Mouse (Mus musculus): ENCODE data around the gene Dgcr2.

DNA sequence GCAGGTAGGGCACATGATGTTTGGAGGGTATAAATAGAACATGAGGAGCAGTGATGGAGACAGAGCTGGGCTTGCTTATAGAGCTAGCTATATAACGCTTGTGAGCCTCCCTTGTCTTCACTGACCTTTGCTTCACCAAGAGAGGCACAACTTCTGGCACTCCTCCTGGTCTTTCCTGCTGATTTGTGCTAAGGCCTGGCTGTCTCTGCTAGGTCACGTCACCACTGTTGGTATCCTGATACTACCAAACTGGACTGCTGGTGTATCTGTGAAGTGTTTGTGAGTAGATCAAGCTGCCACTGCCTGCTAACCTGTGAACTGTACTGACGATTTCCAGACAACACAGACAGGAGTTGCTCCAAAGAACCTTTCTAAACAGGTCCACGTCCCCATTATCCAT lies 23.2 kb downstream of the Dgcr2 start:
- TF ChIP-seq HCFC1 (IDR thresholded peaks at IDR 0.05; ENCODE audit: borderline replicate concordance, insufficient read depth, low read length) = no peak
- no peak for TF ChIP-seq ZNF384 (IDR thresholded peaks at IDR 0.05; ENCODE audit: low read depth, low read length)
- no peak for TF ChIP-seq MAFK (IDR thresholded peaks at IDR 0.05; ENCODE audit: insufficient read depth, low read depth, low read length)
